Mouse (Mus musculus) CH12.LX (cell line): Measurements from ENCODE around the gene Ccdc24.

Experiments used
- BHLHE40 ChIP-seq: IDR thresholded peaks from 2 replicates; pipeline ENCODE4 v1.6.1; 2011; ENCODE audit warnings: mild to moderate bottlenecking, low read depth, low read length, improper control_type of control experiment
- CHD1 ChIP-seq: IDR thresholded peaks from 2 replicates; pipeline ENCODE4 v1.6.1; 2012; ENCODE audit warnings: low read depth, low read length, improper control_type of control experiment, inconsistent platforms
- CHD2 ChIP-seq: IDR thresholded peaks from 2 replicates; pipeline ENCODE4 v1.6.1; 2011; ENCODE audit warnings: low read length, improper control_type of control experiment
- CTCF ChIP-seq, 2 experiments: IDR thresholded peaks in 1 of 2; conservative IDR thresholded peaks in 1 of 2; 2 replicates each; pipeline ENCODE4 v1.5.1; 2011 to 2012; ENCODE audit warnings: low read depth in 2 of 2, low read length in 2 of 2, improper control_type of control experiment in 1 of 2, inconsistent platforms in 1 of 2, mild to moderate bottlenecking in 1 of 2, moderate library complexity in 1 of 2
- E2F4 ChIP-seq: IDR thresholded peaks from 2 replicates; pipeline ENCODE4 v1.6.1; 2011; ENCODE audit warnings: low read depth, low read length, improper control_type of control experiment; ENCODE audit not compliant: insufficient replicate concordance
- HCFC1 ChIP-seq: IDR thresholded peaks from 2 replicates; pipeline ENCODE4 v1.6.1; 2012; ENCODE audit warnings: low read depth, mild to moderate bottlenecking, inconsistent platforms, low read length, improper control_type of control experiment
- JUND ChIP-seq: conservative IDR thresholded peaks from 2 replicates; pipeline ENCODE4 v1.6.1; 2011; ENCODE audit warnings: low read depth, low read length, improper control_type of control experiment
- MAFK ChIP-seq: IDR thresholded peaks from 2 replicates; pipeline ENCODE4 v1.6.1; 2011; ENCODE audit warnings: low read length, improper control_type of control experiment; ENCODE audit not compliant: insufficient replicate concordance
- MAX ChIP-seq: IDR thresholded peaks from 2 replicates; pipeline ENCODE4 v1.6.1; 2011; ENCODE audit warnings: low read length, improper control_type of control experiment
- POLR2A ChIP-seq: IDR thresholded peaks from 2 replicates; pipeline ENCODE4 v1.6.1; 2011; ENCODE audit warnings: low read depth, mild to moderate bottlenecking, improper control_type of control experiment, low read length
- UBTF ChIP-seq: IDR thresholded peaks from 2 replicates; pipeline ENCODE4 v1.6.1; 2012; ENCODE audit warnings: low read depth, mild to moderate bottlenecking, inconsistent platforms, low read length, improper control_type of control experiment, moderate library complexity
- ZMIZ1 ChIP-seq: IDR thresholded peaks from 2 replicates; pipeline ENCODE4 v1.6.1; 2012; ENCODE audit warnings: low read depth, mild to moderate bottlenecking, inconsistent platforms, low read length, improper control_type of control experiment

- TF ChIP-seq CHD2 (no peak), BHLHE40 (no peak), MAX (no peak), CTCF (conservative IDR thresholded peaks at IDR 0.05 in 1 of 2, IDR thresholded peaks at IDR 0.05 in 1 of 2; ENCODE audit: low read depth in 2 of 2, low read length in 2 of 2) (peak; percentile 15 to 71; a peak in 2 of 4 replicates), UBTF (no peak), CHD1 (no peak), JUND (no peak), POLR2A (no peak), HCFC1 (no peak), ZMIZ1 (no peak), MAFK (no peak), E2F4 (no peak)
Measured at GRCm38 (mm10) chr4:117858794-117859193, 13.6 kb downstream of the Ccdc24 start.
